Mouse (Mus musculus) heart, embryonic 11.5 days (tissue): Measurements from ENCODE around the gene Ttc16. TPM values are rescaled to one million over a fixed set of nuclear protein-coding genes. Genes with fewer than 3 reads are reported as not detected.

Experiments used
- ATAC-seq: fragments of 200-750 bp; cut with Nextera tagmentation; replicated peaks from 2 replicates; pipeline ENCODE4 v1.8.0; 2017; ENCODE audit warnings: moderate library complexity; ENCODE audit not compliant: insufficient number of reproducible peaks, low FRiP score, low TSS enrichment
- H3K27ac ChIP-seq: fragments of 300-500 bp; sonication (generic); 2 replicates; pipeline ENCODE4 v1.5.1; 2014; ENCODE audit warnings: mild to moderate bottlenecking, low read depth, low read length
- H3K27me3 ChIP-seq: fragments of 300-500 bp; sonication (generic); 2 replicates; pipeline ENCODE4 v1.6.1; 2014; ENCODE audit warnings: mild to moderate bottlenecking, low read length, mixed read lengths; ENCODE audit not compliant: control insufficient read depth, insufficient read depth
- H3K36me3 ChIP-seq: fragments of 300-500 bp; sonication (generic); 2 replicates; pipeline ENCODE4 v1.6.1; 2014; ENCODE audit warnings: mild to moderate bottlenecking, low read length, moderate library complexity, mixed read lengths; ENCODE audit not compliant: control insufficient read depth, insufficient read depth
- H3K4me1 ChIP-seq: fragments of 300-500 bp; sonication (generic); 2 replicates; pipeline ENCODE4 v1.6.1; 2014; ENCODE audit warnings: low read length; ENCODE audit not compliant: control insufficient read depth, insufficient read depth
- H3K4me2 ChIP-seq: fragments of 300-500 bp; sonication (generic); 2 replicates; pipeline ENCODE4 v1.6.1; 2014; ENCODE audit warnings: mild to moderate bottlenecking, moderate library complexity
- H3K4me3 ChIP-seq: fragments of 300-500 bp; sonication (generic); 2 replicates; pipeline ENCODE4 v1.5.1; 2014; ENCODE audit warnings: low read depth, low read length
- H3K9ac ChIP-seq: fragments of 300-500 bp; sonication (generic); 2 replicates; pipeline ENCODE4 v1.6.1; 2014; ENCODE audit warnings: mild to moderate bottlenecking, low read depth, low read length, moderate library complexity
- H3K9me3 ChIP-seq: fragments of 300-500 bp; sonication (generic); replicated peaks from 2 replicates; pipeline ENCODE4 v1.6.1; 2016; ENCODE audit warnings: low read length; ENCODE audit not compliant: control insufficient read depth
- WGBS: fragments of 180-500 bp; shearing (Covaris S2); extraction: QIAGEN DNeasy Blood & Tissue Kit; methylation state at CpG from one replicate; pipeline ENCODE4 v1.1.7; 2014; ENCODE audit not compliant: insufficient replicate concordance; 5-methylcytosine and 5-hydroxymethylcytosine counted together
- polyA plus RNA-seq: library from polyadenylated mRNA; unstranded; fragments of >200 nt; fragmentation: Nextera tagmentation; extraction: Ambion mirVana; gene quantifications from 2 replicates; pipeline ENCODE4 v1.2.1, GENCODE M21; 2014

Ttc16 gene
- polyA plus RNA-seq, 1 experiment from 2014 or later = 0.27 TPM

DNA sequence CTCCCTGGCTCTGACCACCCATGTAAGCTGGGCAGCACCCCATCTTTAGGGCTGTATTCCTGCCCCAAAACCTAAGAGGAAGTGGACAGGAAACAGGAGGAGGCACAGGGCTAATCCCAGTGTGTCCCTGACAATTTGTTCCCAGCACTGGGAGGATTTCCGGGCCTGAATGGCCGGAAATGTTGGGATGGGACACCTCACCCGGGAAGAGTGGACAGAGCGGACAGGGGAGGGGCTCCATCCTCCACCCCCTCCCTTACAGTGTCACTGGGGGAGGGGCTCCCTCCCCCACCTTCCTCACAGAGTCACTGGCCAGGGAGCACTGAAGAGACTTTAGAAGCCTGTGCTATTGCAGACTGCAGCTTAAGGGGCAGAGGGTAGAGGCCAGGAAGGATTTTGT lies 40.5 kb downstream of the Ttc16 start:
- H3K27ac ChIP-seq = peak overlapping the region; percentile 72
- no peaks in the 10 kb centered on the region for H3K27me3 ChIP-seq
- no peaks in the 10 kb centered on the region for H3K36me3 ChIP-seq
- peak overlapping the region; percentile 6 for H3K4me2 ChIP-seq
- H3K9me3 ChIP-seq = no peaks in the 10 kb centered on the region
- peaks cover 24% of the 10 kb centered on the region for H3K4me1 ChIP-seq
- 37% methylated on average over 4 of the region's 4 CpGs for WGBS
- H3K9ac ChIP-seq = no peak overlapping the region
- peak; percentile 49; the same call in 1 of the 2 replicates for ATAC-seq
- no peak overlapping the region for H3K4me3 ChIP-seq

DNA sequence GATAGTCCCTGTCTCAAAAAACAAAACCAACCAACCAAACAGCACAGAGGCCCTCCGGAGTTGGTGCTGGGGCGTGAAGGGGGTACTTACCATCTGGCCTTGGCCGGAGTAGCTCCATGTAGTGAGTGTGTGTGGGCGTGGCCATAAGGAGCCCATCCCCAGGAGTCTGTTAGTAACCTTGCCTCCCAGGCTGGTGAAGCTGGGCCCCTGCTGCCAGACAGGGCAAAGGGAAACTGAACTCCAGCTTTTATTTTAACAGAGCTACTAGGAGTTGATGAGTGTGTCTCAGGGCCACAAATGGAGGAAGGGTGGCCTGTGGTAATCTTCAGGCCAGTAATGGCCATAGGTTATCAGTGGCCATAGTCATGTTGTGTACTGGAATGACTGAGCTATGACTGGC lies 41.0 kb downstream of the Ttc16 start:
- ATAC-seq = no peak

DNA sequence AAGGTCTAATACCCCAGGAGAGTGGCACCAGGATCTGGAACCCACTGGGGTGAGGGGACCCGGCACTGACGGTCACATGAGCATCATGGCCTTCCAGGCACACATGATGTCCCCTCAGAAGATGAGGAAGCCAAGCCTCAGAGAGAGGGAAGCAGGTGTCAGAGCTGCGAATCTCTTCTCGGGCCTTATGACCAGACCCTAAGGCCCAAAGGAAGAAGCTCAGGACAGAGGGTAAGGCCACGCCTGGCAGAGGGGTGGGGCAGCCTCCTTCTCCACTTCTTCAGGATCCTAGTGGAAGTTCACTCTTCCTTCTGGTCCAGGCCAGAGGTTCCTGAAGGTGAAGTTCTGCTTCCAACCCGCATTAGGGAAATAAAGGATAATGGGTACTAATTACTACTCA lies 42.7 kb downstream of the Ttc16 start:
- 75% methylated on average over 6 of the region's 6 CpGs for WGBS
- Histone ChIP-seq H3K4me2 (no peak overlapping the region), H3K36me3 (no peaks in the 10 kb centered on the region), H3K27me3 (no peaks in the 10 kb centered on the region), H3K4me1 (peaks cover 22% of the 10 kb centered on the region), H3K9ac (no peak overlapping the region), H3K4me3 (no peak overlapping the region), H3K9me3 (no peaks in the 10 kb centered on the region), H3K27ac (no peak overlapping the region)
- ATAC-seq = no peak

More for the DNA sequence above, 41.0 kb downstream of the Ttc16 start:
- peak overlapping the region; percentile 6; the same call in 1 of the 2 replicates for H3K4me2 ChIP-seq
- H3K4me1 ChIP-seq = peaks cover 24% of the 10 kb centered on the region
- 0 out of 2 replicates have a peak overlapping the region, but pooled peaks have one; percentile 7 for H3K9ac ChIP-seq
- H3K36me3 ChIP-seq = no peaks in the 10 kb centered on the region
- H3K27me3 ChIP-seq = no peaks in the 10 kb centered on the region
- 30% methylated on average over 4 of the region's 4 CpGs for WGBS
- H3K9me3 ChIP-seq = no peaks in the 10 kb centered on the region
- no peak overlapping the region for H3K4me3 ChIP-seq
- H3K27ac ChIP-seq = peak overlapping the region; percentile 72

DNA sequence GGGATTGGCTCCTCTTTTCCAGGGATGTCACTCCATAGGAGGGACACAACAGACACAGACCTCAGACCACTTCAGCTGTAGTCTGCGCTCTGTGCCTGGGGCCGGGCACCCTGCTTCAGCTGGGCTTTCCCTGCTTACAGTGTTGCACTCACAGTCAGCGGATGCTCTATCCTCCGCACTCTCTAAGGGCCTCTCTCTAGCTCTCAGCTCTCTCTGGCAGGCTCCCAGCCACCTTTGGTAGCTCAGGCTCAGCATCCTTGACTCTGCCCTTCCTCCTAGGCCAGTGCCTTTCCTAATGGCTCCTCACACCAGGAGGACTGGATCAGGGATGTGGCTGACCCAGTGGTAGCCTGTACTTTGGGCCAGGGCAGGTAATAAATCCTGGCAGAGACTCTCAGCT lies 43.5 kb downstream of the Ttc16 start:
- H3K9ac ChIP-seq = no peak overlapping the region

DNA sequence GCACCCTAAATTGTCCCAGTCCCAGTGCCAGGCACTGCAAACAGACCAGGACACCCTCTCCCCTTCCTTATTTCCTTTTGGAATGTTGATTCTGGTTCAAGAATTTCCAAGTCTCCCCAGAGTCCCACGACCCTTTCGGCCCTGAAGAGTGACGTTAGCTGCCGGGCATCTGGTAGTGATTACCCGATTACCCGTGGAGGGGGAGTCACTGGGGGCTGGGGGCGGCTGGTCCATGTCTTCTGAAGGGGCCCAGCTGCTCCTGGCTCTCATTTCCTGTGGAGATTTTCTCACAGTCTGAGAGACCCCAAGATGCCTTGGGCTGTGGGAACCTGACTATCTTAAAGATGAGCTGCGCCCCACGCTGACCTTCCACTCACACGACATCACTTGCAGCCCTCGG lies 44.6 kb downstream of the Ttc16 start:
- Histone ChIP-seq H3K27me3 (no peaks in the 10 kb centered on the region), H3K4me3 (peak overlapping the region; percentile 14; the same call in 1 of the 2 replicates), H3K9ac (0 out of 2 replicates have a peak overlapping the region, but pooled peaks have one; percentile 43), H3K9me3 (no peaks in the 10 kb centered on the region), H3K4me1 (peaks cover 20% of the 10 kb centered on the region), H3K36me3 (no peaks in the 10 kb centered on the region), H3K27ac (peak overlapping the region; percentile 79), H3K4me2 (peak overlapping the region; percentile 67)
- 17% methylated on average over 11 of the region's 11 CpGs for WGBS
- no peak for ATAC-seq

More for the DNA sequence above, 43.5 kb downstream of the Ttc16 start:
- Histone ChIP-seq H3K36me3 (no peaks in the 10 kb centered on the region), H3K4me1 (peaks cover 20% of the 10 kb centered on the region), H3K9me3 (no peaks in the 10 kb centered on the region), H3K4me2 (peak overlapping the region; percentile 67; the same call in 1 of the 2 replicates), H3K27ac (peak overlapping the region; percentile 79), H3K4me3 (no peak overlapping the region), H3K27me3 (no peaks in the 10 kb centered on the region)
- WGBS = 62% methylated on average over 4 of the region's 4 CpGs
- no peak for ATAC-seq

DNA sequence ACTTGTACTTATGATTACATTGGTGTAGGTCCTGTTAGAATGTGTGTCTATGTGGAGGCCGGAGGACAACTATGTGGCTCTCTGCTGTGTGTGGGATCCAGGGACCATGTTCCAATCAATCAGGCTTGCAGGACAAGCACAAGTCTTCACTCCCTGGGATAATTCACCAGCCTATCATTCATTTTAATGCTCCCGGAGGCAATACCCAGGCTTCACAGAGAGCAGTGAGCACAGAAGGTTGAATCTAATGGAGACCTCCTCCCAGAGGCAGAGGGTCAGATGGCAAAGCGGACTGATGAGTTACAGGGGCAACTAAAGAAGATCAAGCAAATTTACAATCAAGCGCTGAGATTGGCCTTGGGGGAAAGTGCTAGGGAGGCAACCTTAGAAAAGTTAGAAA lies 45.9 kb downstream of the Ttc16 start:
- Histone ChIP-seq H3K4me2 (peak overlapping the region; percentile 67), H3K9ac (no peak overlapping the region)
- WGBS = 63% methylated on average over 4 of the region's 4 CpGs

DNA sequence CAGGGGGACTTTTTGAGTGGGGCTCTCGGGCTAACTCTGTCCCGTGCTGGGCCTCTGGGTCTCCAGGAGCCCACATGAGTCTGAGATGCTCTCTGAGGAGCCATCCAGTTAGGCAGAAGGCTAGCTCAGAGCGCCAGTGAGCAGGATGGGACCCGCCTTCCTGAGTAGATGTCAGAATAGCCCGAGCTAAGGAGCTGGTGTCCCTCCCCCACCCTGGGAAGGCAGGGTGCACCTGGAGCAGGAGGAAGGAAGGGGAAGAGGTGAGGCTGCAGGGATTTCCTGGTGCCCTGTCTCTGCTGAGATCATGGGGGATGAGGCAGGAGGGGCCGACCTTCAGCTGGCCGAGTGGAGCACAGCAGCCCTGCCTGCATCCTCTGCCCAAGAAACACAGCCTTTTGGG lies 47.0 kb downstream of the Ttc16 start:
- peak overlapping the region; percentile 65 for H3K9ac ChIP-seq
- no peaks in the 10 kb centered on the region for H3K9me3 ChIP-seq
- H3K4me3 ChIP-seq = peak overlapping the region; percentile 43
- H3K4me1 ChIP-seq = peaks cover 10% of the 10 kb centered on the region; the same call in 1 of the 2 replicates
- H3K27ac ChIP-seq = peak overlapping the region; percentile 62
- WGBS = 33% methylated on average over 7 of the region's 7 CpGs
- H3K36me3 ChIP-seq = no peaks in the 10 kb centered on the region
- H3K4me2 ChIP-seq = peak overlapping the region; percentile 67
- no peak for ATAC-seq
- no peaks in the 10 kb centered on the region for H3K27me3 ChIP-seq

More for the DNA sequence above, 45.9 kb downstream of the Ttc16 start:
- Histone ChIP-seq H3K27me3 (no peaks in the 10 kb centered on the region), H3K36me3 (no peaks in the 10 kb centered on the region), H3K9me3 (no peaks in the 10 kb centered on the region), H3K4me1 (peaks cover 15% of the 10 kb centered on the region), H3K27ac (peak overlapping the region; percentile 79), H3K4me3 (peak overlapping the region; percentile 14; the same call in 1 of the 2 replicates)
- ATAC-seq = no peak

DNA sequence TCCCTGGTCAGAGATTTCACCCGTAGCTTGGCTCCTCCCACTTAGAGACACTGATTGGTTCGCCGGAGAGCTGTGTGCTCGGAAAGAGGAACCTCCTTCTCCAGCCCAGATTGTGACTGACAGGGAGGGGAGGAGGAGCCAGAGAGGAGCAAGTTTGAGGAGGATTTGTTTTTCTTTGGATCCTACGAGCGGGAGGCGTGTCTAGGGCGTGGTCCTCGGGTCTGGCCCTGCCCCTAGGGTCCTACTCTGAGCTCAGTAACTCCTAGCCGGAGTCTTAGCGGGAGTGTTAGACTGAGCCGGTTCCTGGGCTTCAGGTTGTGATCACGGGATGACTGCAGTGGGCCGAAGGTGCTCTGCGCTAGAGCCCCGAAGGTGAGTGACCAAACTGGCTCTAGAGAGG lies 48.0 kb downstream of the Ttc16 start:
- Histone ChIP-seq H3K4me2 (peak overlapping the region; percentile 67), H3K27ac (peak overlapping the region; percentile 57; the same call in 1 of the 2 replicates), H3K4me3 (peak overlapping the region; percentile 43), H3K27me3 (no peaks in the 10 kb centered on the region), H3K9ac (peak overlapping the region; percentile 65), H3K36me3 (no peaks in the 10 kb centered on the region), H3K4me1 (peaks cover 8% of the 10 kb centered on the region; the same call in 1 of the 2 replicates), H3K9me3 (no peaks in the 10 kb centered on the region)
- 1% methylated on average over 16 of the region's 16 CpGs for WGBS
- ATAC-seq = peak; percentile 91
